Mouse (Mus musculus): Measurements from ENCODE around the gene C1galt1. TPM values are rescaled to one million over a fixed set of nuclear protein-coding genes. Genes with fewer than 3 reads are reported as not detected.

Gene C1galt1
- total RNA-seq, 2 experiments from 2014 or later = 12.5 to 14.3 TPM

GRCm38 (mm10) chr6:7858586-7858985, 13.9 kb downstream of the C1galt1 start:
- DNase-seq = no peak

- DNase-seq = peak in 1 of 2 experiments; percentile 49
Observed at GRCm38 (mm10) chr6:7859161-7859560, 14.5 kb downstream of the C1galt1 start.

- DNase-seq = no peak
Observed at GRCm38 (mm10) chr6:7861033-7861432, 16.4 kb downstream of the C1galt1 start.

GRCm38 (mm10) chr6:7863354-7863753, 18.7 kb downstream of the C1galt1 start:
- DNase-seq = peak in 1 of 2 experiments; percentile 49

GRCm38 (mm10) chr6:7876836-7877235, 32.2 kb downstream of the C1galt1 start:
- DNase-seq = no peak

GRCm38 (mm10) chr6:7881595-7882128, 37.0 kb downstream of the C1galt1 start:
- DNase-seq = no peak

GRCm38 (mm10) chr6:7882520-7882919, 37.9 kb downstream of the C1galt1 start:
- DNase-seq = peak; percentile 81 to 82

GRCm38 (mm10) chr6:7885994-7886684, 41.5 kb downstream of the C1galt1 start:
- DNase-seq = no peak

- DNase-seq = no peak
Observed at GRCm38 (mm10) chr6:7886685-7887004, 42.0 kb downstream of the C1galt1 start.

- no peak for DNase-seq
Observed at GRCm38 (mm10) chr6:7896339-7896738, 51.7 kb downstream of the C1galt1 start.

- DNase-seq = no peak
Observed at GRCm38 (mm10) chr6:7912015-7912414, 67.4 kb downstream of the C1galt1 start.

Other genes starting within 250 kb of the C1galt1 start
- 1 to 10 TPM; 3.2 to 6.4 TPM for gene Asns, start 151.6 kb upstream of the C1galt1 start, total RNA-seq (2021)